Mouse (Mus musculus) urinary bladder, postnatal 4 days (tissue): ENCODE data around the gene Gm5741.

Source experiments
- DNase-seq, 2 experiments: peaks; one replicate each; pipeline ENCODE4 v3.0.0; 2021 to 2022; ENCODE audit warnings: low spot score in 2 of 2

The Gm5741 gene

DNA sequence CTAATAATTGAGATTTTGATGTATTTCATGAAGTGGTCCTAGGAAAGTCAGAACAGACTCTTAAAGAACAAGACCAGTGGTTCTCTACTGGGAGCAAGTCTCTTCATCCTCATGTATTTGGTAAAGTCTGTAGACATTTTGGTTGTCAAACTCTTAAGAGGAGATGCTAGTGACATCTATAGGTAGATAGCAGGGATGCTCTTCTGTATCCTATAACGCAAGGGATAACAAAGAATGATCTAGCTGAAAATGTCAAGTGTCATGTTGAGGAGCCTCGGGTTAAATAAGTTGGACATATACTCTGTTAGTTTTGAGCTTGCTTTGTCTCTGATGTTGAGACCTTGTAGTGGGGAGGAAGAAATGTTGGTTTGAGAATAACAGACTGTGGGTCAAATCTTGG lies 39.9 kb downstream of the Gm5741 start:
- DNase-seq: no peak

DNA sequence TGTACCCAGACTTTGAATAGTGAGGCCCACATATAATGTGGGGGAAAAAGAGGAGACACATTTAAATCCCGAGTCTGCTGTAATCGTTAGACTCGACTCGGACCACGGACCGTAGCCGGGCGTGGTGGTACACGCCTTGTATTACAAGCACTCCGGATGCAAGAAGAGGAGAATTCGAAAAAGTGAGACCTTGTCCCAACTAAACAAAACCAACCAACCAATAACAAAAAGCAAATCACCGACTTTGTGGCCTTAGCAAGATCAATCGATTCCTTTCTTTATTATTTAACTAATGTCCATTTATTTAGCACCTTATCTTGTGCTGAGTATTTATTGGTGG lies 40.3 kb downstream of the Gm5741 start:
- DNase-seq: no peak

DNA sequence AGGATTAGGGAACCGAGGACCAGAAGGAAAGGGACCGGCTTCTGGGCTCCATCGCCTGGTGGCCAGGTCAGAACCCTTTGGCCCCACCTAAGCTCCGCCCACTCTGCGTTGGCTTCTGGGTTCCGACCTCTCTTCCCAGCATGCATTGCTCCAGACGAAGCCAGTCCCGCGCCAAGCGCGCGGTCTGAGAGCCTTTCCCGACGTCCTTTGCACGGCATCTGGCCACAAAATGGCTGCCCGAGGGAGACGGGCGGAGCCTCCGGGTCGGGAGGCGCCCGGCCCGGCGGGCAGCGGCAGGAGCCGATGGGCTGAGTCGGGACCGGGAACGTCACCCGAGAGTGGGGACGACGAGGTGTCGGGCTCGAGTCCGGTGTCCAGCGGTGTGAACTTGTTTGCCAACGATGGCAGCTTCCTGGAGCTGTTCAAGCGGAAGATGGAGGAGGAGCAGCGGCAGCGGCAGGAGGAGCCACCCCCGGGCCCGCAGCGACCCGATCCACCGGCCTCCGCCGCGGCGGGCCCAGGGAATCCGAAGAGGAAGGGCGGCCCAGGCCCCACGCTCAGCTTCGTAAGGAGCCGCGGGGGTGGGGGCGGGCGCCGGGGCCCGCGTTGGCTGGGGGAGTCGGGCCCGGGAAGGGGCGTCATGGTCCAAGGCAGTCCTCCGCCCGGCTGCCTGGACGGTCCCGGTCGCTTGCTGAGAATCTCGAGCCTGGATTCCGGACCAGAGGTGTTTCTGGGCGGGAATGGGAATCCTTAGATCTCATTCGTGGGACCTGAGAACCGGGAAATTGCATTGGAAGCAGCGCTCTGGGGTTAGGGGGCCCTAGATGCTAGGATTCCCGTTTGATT lies 40.9 kb downstream of the Gm5741 start, which contains the start of gene Trir:
TSS of gene Trir (plus strand) at position 154 of the 846 bp plus-strand sequence.
- DNase-seq: peak; percentile 94 to 97

DNA sequence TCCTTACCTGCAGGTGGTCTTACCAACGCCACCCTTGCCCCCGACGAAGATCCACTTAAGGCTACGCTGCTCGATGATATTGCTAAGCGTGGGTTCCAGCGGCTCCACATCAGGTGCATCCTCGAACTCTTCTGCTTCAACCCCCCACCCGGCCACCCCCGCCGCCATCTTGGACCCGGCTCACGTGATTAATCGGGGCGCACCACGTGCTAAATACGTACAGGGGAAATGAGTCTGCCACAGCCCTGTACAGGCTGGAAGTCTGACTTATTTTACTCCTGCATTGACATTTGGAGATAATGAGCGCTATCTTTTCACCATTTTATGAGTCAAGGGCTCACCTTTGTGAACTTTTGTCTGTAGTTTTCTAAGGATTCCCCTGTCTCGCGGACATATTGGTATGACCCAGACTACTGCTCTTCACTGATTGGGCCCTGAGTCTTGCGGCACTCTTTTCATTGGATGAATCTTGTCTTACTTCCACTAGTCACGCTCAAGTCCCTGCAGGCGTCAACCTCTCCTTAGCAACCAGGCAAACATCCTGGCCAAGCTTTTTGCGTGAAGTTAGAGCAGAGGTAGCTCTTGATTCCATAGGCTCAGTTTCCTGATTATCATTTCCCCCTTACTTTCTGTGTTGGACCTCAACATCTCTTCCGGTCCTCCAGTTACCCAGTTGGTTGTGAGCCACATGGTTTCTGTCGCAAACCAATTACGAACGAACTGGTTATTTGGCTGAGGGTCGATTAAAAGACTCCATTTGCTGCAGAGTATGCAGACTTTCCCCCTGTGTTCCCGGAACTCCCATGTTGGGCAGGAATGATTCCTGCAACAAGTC lies 42.5 kb downstream of the Gm5741 start, which contains the start of gene Asna1:
TSS of gene Asna1 (minus strand) at position 184 of the 835 bp plus-strand sequence.
- peak; percentile 65 to 76 for DNase-seq

DNA sequence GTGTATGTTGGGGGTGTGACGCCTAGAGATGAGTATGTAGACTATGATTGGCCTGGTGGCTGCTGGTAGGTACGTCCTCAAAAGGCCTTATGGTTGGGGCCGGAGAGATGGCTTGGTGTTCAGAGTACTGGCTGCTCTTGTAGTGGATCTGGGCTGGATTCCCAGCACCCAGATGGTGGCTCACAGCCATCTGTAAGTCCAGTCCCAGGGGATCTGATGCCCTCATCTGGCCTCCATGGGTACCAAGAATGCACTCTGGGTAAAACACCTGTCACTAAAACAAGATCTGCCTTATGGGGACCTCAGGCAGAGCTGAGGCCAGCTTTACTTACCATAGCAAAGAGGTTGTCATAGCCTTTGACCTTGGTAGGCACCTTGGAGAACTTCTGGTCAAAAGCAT lies 43.9 kb downstream of the Gm5741 start:
- no peak for DNase-seq

DNA sequence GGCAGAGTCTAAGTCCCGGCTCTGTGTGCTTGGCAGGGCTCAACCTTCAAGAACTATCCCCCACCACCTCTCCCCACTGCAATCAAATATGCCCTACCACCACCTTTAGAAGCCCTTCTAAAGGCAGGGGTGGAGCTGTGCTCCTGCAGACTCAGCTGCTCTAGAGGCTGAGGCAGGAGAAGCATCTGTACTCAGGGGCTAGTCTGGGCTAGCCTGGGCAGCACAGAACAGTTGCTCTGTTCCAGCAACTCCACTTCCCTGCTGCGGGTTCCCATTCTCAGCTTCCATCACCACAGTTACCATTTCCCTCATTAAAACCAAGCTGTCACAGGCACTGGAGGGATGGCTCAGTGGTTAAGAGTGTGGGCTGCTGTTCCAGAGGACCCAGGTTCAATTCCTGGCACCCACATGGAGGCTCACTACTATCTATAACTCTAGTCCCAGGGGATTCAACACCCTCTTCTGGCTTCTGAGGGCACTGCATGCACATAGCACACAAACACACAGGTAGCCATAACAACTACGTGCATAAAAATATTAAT lies 46.2 kb downstream of the Gm5741 start:
- DNase-seq: no peak
